ENCODE assay signal across 8 mouse cellular contexts in the genomic region with DNA sequence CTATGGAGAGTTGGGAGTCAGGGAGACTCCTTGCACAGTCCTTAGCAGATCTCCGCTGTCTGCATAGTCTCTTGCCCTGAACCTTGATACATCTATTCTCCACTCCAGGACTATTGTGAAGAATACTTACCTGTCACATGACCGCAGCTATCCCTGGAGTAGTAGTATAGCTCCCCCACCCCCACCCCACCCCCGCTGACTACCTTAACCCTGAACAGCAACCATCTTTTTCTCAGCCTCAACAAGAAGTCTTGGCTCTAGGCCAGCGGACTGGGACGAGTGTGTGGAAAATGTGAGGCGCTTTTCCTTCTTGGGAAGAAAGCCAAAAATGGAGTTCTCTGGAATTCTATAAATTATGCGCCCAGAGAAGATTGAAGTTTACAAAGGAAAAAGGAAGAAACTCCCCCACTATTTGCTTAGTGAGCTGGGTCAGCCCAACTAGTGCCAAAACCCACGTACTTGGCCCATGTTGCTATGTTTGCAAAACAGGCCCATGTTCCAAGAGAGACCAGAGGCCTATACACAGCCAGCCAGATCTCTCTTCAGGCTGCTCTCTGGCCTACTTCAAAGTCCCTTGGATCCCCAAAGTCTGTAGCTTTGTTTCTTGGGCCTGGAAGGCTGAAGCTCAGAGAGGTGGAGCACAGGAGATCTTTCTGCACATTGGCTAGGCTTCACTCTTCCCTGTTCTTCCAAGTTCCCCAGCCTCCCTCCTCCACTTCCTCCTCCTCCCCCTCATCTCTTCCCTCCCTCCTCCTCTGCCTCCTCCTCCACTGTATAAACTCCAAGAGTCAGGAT. TPM values are rescaled to one million over a fixed set of nuclear protein-coding genes. Genes with fewer than 3 reads are reported as not detected.
DNase-seq lines count a peak whose midpoint lies in the region; ATAC-seq lines count a peak whose summit lies in the region.

No protein-coding gene starts in this region.

- DNase-seq in neural tube, embryonic 10.5 days (ENCODE audit: extremely low spot score, low spot score) = no peak
- peak; percentile 60 for DNase-seq in fibroblast of lung, adult 2 months (ENCODE audit: low read depth)
- peak; percentile 64 to 71 for DNase-seq in kidney, postnatal 36 days
- DNase-seq in lung, postnatal 36 days = peak; percentile 86
- DNase-seq in thymus, postnatal 14 days = no peak

- ATAC-seq in neural tube, embryonic 12.5 days (ENCODE audit: low FRiP score, low read depth) = 0 out of 2 replicates have a peak, but pooled peaks have one; percentile 54
- peak; percentile 67 for ATAC-seq in heart, embryonic 16.5 days (replicated peaks; ENCODE audit: extremely low read depth, insufficient read depth, low FRiP score)
- ATAC-seq in megakaryocyte-erythroid progenitor cell, adult 5-6 weeks (replicated peaks; ENCODE audit: low FRiP score, low TSS enrichment, poor library complexity, severe bottlenecking) = no peak

- H3K27me3 ChIP-seq in neural tube, embryonic 12.5 days (replicated peaks) = no peaks in the 10 kb centered on the region
- no peaks in the 10 kb centered on the region for H3K27me3 ChIP-seq in heart, embryonic 16.5 days (ENCODE audit: control insufficient read depth, insufficient read depth, low read length)

- no peak overlapping the region for H3K4me2 ChIP-seq in neural tube, embryonic 12.5 days (replicated peaks)
- H3K4me2 ChIP-seq in heart, embryonic 16.5 days (ENCODE audit: low read depth, low read length) = peak overlapping the region; percentile 36

- H3K9me3 ChIP-seq in neural tube, embryonic 12.5 days = no peaks in the 10 kb centered on the region
- no peaks in the 10 kb centered on the region for H3K9me3 ChIP-seq in heart, embryonic 16.5 days (replicated peaks; ENCODE audit: control insufficient read depth, low read length)

- 78% methylated on average over 8 of the region's 8 CpGs for WGBS in neural tube, embryonic 12.5 days
- 27% methylated on average over 8 of the region's 8 CpGs for WGBS in heart, embryonic 16.5 days

- H3K9ac ChIP-seq in neural tube, embryonic 12.5 days = no peak overlapping the region
- peak overlapping the region; percentile 48 for H3K9ac ChIP-seq in heart, embryonic 16.5 days (ENCODE audit: low read length)

- no peak overlapping the region for H3K4me3 ChIP-seq in neural tube, embryonic 12.5 days
- H3K4me3 ChIP-seq in heart, embryonic 16.5 days (ENCODE audit: low read length) = peak overlapping the region; percentile 11; the same call in 1 of the 2 replicates

- H3K4me1 ChIP-seq in neural tube, embryonic 12.5 days = no peaks in the 10 kb centered on the region
- peaks cover 44% of the 10 kb centered on the region for H3K4me1 ChIP-seq in heart, embryonic 16.5 days (ENCODE audit: control insufficient read depth, insufficient read depth, low read length)

- H3K27ac ChIP-seq in neural tube, embryonic 12.5 days = no peak overlapping the region
- H3K27ac ChIP-seq in heart, embryonic 16.5 days (ENCODE audit: low read length) = peak overlapping the region; percentile 94

- H3K36me3 ChIP-seq in neural tube, embryonic 12.5 days = no peaks in the 10 kb centered on the region
- H3K36me3 ChIP-seq in heart, embryonic 16.5 days (ENCODE audit: control insufficient read depth, insufficient read depth) = no peaks in the 10 kb centered on the region

RNA-seq across cellular contexts. Expression of gene Ppp1r3c, which starts 48.4 kb away (rescaled TPM):
- 3.5 and 3.9 TPM in 2 replicates for polyA plus RNA-seq in neural tube, embryonic 12.5 days (2016; fragmentation: Nextera tagmentation; extraction: Ambion mirVana)
- 105 and 117 TPM in 2 replicates for polyA plus RNA-seq in heart, embryonic 16.5 days (2015; fragmentation: Nextera tagmentation; extraction: Ambion mirVana)
- not detected in 2 replicates for total RNA-seq in megakaryocyte-erythroid progenitor cell, adult 5-6 weeks (2014; fragmentation: Nextera tagmentation)
- not detected in 2 replicates for total RNA-seq in megakaryocyte-erythroid progenitor cell, adult 5-6 weeks (2017)

Comparison
In these comparisons a context has a peak if more than half of its experiments do, and no peak if none do; other contexts are left out.
1. DNase-seq: peak in fibroblast of lung, adult 2 months (single experiment), kidney, postnatal 36 days (2 of 2) and lung, postnatal 36 days (single experiment); none in neural tube, embryonic 10.5 days (single experiment) and thymus, postnatal 14 days (single experiment).
2. RNA of gene Ppp1r3c, which starts 48.4 kb away (polyA plus RNA-seq): 105 to 117 TPM in heart, embryonic 16.5 days; 3.5 to 3.9 TPM in neural tube, embryonic 12.5 days; every median in the first group is over 10 times any median in the second.